Mouse (Mus musculus) lung, postnatal 0 days (tissue): Measurements from ENCODE around the gene Slc38a6.

Experiments used
- CTCF ChIP-seq: IDR thresholded peaks from 2 replicates; pipeline ENCODE4 v1.5.1; 2016; ENCODE audit warnings: antibody characterized with exemption, mild to moderate bottlenecking
- EP300 ChIP-seq: IDR thresholded peaks from 2 replicates; pipeline ENCODE4 v1.6.1; 2016; ENCODE audit warnings: antibody characterized with exemption, mild to moderate bottlenecking, control low read depth

DNA sequence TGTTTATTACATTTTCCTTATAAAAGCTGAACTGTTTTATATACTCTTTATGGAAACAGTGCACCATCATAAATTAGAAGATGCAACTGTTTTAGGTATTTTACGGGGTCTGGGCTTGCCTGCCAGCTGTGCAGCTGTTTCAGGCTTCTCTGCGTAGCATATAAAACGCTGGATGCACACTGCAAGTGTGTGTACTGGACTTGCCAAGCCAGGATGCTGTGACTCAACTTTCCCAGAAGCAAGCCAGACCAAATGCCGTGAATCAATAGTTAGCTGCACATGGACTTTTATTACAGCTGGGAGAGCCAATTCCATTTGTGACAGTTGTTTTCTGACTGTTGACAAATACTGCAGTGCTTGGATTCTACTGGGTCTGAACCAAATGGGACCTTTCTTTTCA lies 16.6 kb upstream of the Slc38a6 start:
- TF ChIP-seq CTCF = no peak
- TF ChIP-seq EP300 = no peak
